Mouse (Mus musculus) testis, postnatal 10 days (tissue): Measurements from ENCODE around the gene Neurl1a.

Experiments
- DNase-seq: peaks from one replicate; pipeline ENCODE4 v3.0.0; 2021; ENCODE audit warnings: low spot score

Gene Neurl1a

DNA sequence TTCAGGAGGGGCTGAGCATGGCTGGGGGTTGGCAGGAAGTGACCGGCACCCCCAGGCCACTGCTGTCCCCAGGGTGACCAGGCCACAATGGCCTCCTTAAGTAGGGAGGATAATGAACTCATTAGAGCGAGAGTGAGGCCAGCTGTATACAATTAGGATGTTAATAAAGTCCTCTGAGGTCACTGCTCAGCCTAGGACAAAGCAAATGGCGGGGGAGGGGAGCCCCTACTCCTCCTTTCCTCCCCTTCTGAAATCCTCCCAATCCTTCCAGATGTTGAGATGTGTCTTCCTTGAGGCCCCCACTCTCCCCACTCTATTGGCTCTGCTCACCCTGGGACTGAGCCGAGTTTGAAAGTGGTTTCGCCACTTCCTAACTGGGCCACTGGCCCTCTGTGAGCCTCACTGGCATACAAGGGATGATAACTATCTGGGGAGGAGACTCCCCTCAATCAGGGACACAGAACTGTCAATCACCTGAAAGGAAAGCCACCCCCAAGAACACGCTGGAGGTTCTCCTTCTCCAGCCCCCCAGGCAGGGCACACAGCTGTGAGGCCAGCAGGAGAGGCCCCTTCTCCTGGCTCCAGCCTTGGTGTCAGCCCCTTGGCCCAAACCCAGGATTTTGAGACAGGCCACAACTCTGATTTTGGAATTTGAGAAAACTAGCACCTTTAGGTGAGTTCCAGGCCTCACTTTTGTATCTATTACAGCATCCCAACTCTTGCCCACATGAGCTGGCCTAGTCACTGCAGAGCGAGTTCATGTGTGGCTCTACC is 112.9 kb downstream of the Neurl1a start:
- DNase-seq = no peak

DNA sequence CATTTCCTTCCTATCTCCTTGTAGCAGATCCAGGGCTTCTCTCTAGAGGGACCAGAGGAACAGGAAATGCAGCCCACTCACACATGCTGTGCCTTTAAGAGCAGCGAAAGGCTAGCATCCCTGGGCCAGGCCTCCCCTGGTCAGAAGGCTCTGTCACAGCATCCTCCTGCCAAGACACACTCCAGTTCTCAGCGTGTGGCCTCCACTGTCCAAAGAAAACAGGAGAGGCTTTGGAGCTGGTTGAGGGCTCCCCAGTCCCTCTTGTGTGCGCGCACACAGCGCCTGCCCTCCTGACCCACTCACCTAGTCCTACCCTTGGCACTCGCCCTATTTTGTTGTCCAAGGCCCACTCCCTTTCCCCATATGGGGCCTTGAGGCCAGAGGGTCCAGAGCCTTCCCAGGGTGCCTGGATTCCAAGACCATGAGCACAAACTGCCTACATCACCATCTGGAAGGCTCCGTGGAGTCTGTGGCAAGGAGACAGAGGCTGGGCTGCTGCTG is 113.9 kb downstream of the Neurl1a start:
- peak; percentile 52 for DNase-seq

DNA sequence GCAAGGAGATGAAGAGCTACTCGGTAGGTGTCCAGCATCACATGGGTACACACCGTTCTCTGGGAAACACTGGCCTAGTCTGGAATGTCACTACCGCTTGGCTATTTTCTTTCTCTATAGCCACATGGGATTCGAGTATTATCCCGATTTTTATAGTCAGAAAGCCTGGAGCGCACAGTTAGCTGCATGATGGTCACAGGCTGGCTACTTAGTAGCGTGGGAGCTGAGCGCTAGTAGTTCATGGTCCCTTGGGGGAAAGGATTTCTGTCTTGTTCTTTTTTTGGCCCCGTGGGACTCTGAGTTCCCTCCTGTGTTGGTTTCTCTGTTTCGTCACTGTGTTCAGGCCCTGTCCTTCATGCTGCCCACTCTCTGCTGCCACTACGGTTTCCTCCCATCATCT is 119.5 kb downstream of the Neurl1a start:
- DNase-seq = no peak

DNA sequence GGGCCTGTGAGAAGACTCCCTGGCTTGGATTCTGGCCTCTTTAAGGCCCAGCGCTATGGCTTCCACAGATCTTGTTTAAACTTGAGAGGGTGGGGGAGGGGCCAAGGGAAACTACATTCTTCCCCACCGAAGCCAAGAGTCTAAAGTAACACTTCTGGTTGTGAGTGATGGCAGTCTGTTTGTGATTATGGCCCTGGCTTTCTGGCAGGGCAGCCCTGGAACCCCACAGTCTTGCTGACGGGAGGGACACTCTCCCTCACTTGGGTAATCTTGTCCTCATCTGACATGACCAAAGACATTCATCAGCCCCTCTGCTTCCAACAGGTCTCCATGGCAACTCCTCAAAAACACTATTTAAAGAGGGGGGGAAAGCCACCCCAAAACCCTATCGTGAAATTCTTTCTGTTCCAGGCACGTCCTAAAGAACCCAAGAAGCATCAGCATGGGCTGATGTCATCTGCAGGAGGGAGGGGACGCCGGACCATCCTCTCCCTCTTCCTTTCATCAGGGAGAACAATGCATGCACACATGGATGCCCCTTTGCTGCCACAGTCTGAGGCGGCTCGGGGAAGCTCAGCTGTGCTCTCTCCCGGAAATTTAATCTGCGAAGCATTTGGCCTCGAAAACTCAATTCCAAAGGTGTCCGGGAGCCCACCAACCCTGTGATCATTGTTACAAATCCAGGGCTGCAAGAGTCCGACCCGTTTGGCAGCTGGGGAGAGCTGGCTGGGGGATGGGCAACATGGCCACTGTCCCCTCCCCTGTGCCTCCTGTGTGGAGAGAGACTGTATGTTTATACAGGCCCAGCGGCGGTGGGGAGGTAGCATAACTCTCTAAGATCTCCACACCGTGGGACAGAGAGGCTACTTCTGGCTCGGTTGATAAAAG is 122.9 kb downstream of the Neurl1a start:
- no peak for DNase-seq

DNA sequence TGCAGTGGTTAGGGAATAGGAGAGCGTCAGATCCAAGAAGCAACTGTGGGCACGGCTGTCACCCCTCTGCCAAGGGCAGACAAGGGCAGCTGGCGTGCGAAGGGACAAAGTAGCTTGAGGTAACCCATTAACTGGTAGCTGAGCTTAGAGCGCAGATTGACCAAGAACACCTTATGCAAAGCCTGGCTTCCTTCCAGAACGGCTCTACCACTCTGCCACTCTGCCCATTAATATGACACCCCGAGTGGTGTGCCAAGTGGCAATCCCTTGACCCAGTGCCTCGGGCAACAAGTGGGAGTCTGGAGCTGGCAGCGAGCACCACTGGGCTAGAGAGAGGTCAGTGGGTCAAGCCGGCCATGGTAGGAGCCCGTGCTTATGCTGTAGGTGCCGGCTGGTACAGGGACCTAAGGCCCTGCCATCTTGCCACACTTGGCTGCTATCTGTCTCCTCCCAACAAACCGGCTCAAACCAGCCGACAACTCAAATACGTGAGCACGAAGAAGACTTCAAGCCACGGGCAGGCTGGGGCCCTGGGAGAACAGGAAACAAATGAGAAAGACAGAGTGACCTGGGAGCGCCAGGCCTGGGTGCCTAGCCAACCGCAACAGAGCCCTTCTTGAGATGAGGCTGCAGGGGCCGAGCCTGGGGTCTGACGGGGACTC is 123.7 kb downstream of the Neurl1a start:
- no peak for DNase-seq

DNA sequence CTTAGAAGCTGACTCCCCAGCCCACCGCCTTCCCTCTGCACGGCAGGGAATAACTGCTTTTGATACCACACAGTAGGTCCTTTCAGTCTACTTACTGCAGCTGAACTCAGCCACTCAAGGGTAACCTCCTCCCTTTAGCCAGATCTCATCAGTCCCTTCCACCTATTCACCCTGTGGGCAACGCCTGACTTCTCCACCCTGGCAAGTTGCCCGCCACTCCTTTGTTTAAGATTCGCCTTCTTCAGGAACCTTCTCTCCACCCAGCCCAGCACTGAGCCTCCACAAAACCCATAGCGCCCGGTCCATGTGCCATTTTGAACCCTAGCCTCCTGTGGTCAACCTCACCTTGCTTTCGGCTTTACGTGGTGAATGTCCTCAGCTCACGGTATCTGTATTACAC is 124.5 kb downstream of the Neurl1a start:
- DNase-seq = no peak

DNA sequence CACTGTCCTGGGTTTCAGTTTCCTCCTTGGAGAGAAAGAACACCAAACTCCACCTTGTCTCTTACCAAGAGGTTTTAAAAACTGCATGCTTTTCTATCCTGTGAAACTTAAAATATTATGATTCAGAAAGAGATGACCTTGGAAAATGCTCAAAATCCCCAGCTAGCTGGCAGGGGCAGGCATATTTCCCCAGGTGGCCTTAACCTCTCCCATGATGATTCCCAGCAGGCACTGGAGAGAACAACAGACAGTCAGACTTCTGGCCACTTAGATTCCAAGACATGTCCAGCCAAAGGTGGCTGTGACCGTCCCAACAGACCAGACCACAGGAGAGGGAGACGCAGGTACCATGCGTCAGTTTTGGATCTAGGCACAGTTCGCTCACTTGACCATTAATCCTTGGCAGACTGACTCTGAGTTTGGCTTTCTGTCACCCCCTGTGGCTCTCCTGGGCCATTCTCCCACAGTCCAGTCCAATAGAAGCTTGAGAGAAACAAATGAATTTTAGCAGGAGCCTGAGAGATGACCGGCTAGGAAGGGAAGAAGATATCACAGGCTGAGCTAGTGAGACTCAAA is 125.6 kb downstream of the Neurl1a start:
- DNase-seq = no peak

DNA sequence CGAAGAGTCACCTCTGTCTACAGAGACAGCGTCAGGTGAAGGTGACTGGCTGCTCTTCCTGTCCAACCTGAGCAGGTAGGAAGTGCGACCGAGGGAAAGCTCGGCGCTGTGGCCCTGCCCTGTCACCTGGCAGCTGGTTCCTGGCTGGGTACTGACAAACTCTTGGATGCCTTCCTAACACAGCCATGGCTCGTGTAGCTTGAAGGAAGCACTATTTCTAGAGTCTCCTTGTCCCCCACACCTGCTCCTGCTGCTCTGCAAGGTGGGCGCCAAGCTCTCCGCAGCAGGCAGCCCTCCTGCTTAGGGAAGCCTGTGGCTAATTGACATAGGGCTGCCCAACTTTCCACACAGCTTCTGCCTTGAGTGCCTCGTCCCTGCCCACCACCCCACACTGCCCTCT is 126.8 kb downstream of the Neurl1a start:
- no peak for DNase-seq

DNA sequence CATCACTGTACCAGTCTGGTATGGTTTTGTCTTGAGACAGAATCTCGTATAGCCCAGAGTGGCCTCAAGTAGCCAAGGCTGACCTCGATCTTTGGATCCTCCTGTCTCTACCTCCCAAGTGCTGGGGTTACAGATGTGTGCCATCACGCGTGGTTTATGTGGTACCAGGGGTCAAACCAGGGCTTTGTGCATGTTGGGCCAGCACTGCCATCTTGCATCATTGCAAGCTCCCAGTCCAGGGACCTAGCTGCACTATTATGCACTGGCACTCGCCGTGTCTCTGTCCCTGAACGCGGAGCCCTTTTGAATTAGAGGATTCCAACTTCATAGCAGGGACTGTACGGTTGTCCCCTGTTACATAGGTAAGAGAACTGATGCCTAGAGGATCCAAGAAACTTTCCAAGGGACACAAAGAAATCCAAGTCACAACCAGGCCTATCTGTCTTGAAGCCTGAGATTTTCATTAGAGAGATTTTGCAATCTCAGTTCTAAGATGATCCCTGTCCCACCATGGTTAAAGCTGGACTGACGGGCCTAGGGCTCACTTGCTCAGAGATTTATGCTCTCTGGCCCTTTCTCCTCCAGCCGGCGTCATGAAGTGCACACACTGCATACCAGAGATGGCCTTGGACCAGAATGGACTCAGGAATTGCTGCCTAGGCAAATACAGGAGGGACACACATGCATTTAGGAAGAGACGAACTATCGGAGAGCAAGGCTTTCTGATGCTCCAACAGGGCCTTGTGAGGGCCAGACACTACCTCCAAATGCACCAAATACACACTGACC is 127.7 kb downstream of the Neurl1a start:
- no peak for DNase-seq

DNA sequence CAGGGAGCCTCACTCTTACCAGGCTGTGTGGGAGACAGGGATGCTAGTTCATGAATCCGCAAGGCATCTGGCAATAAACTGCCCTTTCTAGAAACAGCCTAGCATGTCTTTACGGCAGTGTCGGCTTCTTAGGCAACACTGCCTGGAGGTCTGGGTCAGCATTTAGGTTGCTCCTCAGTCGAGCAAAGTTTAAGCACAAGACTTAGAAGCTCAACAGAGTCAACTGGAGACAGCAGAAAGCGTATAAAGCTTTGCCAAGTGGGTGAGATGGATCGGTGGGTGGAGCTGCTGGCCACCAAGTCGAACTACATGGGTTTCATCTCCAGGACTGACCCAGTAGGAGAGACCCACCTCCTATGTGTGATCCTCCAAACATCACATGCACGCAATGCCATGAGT is 128.3 kb downstream of the Neurl1a start:
- DNase-seq = no peak
